Mouse (Mus musculus) adrenal gland, postnatal 36 days (tissue): ENCODE data around the gene Rfpl4b. TPM values are rescaled to one million over a fixed set of nuclear protein-coding genes. Genes with fewer than 3 reads are reported as not detected.
"Not testable (repeated sequence)": the region's sequence is repeated elsewhere in the genome, so short reads cannot be mapped to it uniquely, and the experiment has no call there.

ENCODE experiments used
- DNase-seq, 2 experiments: peaks; one replicate each; pipeline ENCODE4 v3.0.0; 2021; ENCODE audit warnings: mixed read lengths in 1 of 2
- long read RNA-seq, 2 experiments: library from polyadenylated mRNA; stranded (forward); transcript quantifications; one replicate each; pipeline ENCODE4 v2.0.0; 2021; ENCODE audit warnings: borderline sequencing depth in 2 of 2
- total RNA-seq, 2 experiments: library from RNA; stranded (reverse); gene quantifications; 2 replicates each; pipeline ENCODE4 v1.2.3; 2021

Gene Rfpl4b
- not detected for total RNA-seq
- long read RNA-seq, experiment 1: 0 reads
- long read RNA-seq, experiment 2: 0 reads

DNA sequence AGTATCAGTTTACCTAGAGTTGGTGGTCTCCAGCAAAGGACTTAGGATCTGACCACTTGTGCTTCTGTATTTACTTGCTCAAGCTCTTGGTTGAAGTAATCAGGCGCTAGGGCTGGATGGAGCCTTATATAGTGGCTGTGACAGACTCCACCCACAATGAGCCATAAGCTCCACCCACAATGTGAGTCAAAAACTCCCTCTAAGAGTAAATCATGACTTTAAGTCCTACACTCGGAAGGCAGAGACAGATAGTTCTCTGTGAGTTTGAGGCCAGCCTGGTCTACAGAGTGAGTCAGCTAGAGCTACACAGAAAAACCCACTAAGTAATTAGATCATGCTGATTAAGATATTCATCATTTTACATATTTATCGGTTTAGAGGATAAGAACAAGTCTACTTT lies at the start of gene Rfpl4b:
Rfpl4b (minus strand) TSS at position 101 of the 400 bp plus-strand sequence.
- no peak for DNase-seq

DNA sequence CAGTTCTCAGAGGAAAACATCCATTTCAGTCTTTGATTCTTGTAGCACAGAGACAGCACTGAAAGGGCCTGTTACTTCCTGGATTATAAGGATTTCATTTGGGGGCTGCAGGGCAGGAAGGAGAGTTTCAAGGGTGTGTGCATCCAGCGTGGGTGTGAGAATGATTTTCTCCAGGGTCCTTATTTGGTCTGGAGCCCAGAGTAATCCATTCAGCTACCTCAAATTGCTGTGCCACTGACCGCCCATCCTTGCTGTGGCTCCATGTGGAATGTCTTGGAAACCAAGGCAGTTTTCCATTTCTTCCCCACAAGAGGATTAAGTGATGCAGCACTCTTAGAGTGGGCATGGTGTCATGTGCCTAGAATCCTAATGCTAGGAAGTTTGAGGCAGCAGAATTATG lies 33.6 kb upstream of the Rfpl4b start:
- DNase-seq: no peak

DNA sequence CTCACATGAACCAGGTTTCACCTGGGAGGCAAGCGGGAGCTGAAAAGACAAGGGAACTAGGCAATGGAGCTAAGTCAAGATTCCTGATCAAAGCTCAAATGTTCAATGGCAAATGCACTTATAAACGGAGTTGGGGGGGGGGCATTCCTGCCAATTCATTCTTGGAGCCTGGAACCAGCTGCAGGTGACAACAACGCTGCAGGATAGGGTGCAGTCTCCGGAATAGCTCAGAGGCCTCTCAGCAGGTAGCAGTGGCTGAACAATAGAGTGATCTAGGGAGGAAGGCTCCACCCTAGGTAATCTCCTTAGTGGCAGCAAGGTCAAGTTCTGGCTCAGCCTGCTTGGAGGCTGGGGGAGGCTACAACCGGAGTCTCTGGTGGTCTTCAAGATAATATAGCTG lies 28.4 kb upstream of the Rfpl4b start:
- not testable (repeated sequence) for DNase-seq

DNA sequence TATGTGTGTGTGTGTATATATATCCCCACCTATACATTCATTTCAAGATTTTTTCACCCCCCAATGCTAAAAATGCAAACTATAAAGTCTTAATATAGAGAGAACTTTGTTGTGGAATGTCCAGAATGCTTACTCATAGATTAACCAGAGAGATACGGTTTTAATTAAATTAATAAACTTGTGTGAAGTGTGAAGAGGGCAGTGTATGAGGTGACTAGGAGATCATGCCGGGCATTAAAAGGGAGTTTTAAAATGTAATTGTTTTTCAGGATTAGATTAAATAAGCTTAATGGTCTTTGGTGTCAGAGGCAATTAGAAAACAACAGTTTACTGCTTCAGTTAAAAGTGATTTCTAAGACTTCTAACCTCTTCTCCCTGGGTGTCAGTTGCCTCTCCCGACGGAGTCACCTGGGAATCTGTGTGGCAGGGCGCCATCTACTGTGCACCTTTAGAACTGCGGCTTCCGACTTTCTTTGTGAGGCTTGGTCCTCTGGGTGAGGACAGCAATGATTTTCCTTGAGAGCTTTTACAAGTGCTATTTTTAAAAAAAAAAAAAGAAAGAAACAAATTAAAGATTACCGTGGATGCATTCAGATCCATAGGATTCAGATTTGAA lies 27.4 kb upstream of the Rfpl4b start:
- DNase-seq: peak; percentile 66 to 68

DNA sequence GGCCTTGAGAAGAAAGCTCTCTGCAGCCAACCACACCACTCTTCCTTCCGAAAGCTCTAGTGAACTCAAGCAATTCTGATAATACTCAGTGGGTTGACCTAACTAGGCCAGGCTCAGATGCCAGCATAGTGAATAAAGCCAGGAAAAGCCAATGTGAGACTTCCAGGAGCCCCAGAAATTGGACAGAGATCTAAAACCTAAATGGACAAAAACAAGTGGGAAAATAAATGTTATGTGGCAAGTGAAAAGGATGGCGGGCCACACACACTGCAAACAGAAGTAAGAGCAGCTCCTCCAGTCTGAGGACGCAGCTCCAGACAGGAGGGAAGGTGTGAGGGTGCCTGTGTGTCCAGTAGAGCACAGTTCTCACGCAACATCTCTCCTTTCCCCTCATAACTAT lies 26.7 kb upstream of the Rfpl4b start:
- DNase-seq: no peak

DNA sequence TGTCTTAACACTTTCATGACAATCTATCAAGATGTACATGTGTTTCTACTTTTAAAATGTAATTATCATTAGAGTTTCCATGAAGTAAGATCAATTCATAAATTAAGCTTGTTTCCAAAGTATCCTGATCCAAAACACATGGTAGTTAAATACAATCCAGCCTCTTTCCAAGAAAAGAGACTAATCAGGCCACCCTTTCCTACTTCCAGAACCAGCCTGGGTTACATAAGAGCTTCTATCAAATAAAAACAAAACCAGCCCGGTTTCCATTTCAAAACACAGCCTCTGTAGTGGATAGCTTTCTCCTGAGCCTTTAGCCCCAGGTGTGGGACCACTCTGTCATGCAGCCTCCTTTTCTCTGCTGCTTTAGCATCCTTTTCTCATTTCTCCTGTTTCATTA lies 2.2 kb upstream of the Rfpl4b start:
- no peak for DNase-seq

DNA sequence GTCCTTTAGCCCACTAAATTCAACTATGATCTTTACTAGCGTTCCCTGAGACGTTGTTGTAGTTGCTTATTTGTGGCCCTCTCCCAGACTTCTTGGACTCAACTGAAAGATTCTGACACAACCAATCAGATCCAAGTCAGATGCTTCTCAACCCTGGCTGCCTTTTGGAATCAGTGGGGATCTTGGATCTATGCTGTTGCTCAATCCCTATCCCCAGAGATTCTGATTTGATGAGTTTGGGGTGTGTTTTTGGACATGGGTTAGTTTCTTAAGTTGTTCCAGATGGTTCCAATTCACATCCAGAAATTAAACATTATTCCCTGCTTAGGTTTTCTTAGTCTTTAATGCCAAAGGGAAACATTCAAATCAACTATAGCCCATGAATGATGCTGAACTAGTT lies 15.5 kb downstream of the Rfpl4b start:
- no peak for DNase-seq

DNA sequence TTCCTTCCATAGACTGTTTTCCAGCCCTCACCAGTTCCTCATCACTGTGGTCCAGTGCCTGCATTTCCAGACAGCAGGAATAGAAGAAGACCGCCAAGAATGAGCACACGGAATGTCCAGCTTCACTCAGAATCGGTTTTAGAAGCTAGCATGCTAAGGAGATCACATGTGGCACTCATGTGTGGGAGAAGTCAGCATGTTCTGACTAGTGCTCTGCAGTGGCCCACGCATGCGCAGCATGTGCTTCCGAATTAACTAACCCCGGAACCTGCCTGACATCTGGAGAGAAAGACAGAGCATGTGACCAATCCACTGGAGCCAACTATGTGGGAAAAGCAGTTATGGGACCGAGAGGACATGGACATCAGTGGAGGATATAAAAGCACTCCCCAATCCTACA lies 17.5 kb downstream of the Rfpl4b start:
- no peak for DNase-seq

DNA sequence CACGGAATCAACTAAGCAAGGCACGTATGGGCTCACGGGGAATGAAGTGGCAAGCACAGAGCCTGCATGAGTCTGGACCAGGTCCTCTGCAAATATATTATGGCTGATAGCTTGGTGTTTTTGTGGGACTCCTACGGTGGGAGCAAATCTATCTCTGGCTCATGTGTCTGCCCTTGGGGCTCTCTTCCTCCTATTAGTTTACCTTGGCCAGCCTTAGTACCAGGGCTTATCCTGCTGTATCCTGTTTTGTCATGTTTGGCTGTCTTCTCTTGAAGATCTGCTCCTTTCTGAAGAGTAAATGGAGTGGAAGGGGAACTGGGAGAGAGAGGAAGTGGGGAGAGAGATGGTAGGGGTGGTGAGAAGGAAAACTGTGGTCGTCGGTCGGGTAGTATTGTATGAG lies 18.3 kb downstream of the Rfpl4b start:
- no peak for DNase-seq

DNA sequence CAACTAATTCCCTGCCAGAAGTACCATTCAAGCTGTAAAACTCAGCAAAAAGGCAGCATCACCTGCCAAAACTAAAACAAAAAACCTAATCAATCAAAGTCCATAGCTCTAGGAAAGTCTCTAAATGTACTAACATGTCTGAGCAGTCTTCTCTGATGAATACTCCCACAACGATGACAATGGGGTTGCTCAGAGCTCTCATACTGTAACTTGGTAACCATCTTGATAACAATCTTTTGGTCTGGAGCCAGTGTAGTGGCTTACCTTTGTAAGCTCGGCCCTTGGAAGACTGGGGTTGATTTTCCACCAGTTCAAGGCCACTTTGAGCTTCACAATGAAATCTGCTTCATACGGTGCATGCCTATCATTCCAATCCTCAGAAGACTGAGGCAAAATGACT lies 33.0 kb downstream of the Rfpl4b start:
- no peak for DNase-seq

Other genes starting within 250 kb of the Rfpl4b start
- 10 to 100 TPM; 56.7 to 86.6 TPM for gene Lama4, start 143.7 kb upstream of the Rfpl4b start, total RNA-seq